Mouse (Mus musculus): ENCODE results near the gene Rad23a. TPM values are rescaled to one million over a fixed set of nuclear protein-coding genes. Genes with fewer than 3 reads are reported as not detected.

The Rad23a gene
- total and polyA plus RNA-seq, 3 experiments: 62.6 to 155 TPM; not detected in 1

DNA sequence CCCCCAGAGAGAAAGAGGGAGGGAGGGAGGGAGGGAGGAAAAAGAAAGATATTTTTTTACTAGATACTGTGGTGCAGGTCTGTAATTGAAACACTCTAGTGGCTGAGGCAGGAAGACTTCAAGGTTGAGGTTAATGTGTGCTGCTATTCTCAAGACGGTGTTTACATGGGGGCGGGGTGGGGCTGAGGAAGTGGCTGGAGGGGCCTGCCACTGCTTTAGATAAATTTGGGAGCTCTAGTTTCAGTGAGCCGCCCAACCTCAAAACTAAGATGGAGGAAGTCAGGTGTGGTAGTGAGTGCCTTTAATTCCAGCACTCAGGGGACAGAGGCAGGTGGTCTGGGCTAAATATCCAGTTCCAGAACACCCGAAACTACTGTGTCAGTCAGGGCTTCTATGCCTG, 14.8 kb downstream of the Rad23a start:
- Histone ChIP-seq H3K79me2 (ENCODE audit: control insufficient read depth, insufficient read depth, low read length, poor library complexity) (no peaks in the 10 kb centered on the region; the same call in 1 of the 2 replicates), H3K4me3 (ENCODE audit: control insufficient read depth in 1 of 2, insufficient read depth in 1 of 2, low read depth in 2 of 2, low read length in 2 of 2) (peak overlapping the region; percentile 50 to 61), H3K27me3 (ENCODE audit: control insufficient read depth in 1 of 2, insufficient read depth in 2 of 2, low read length in 2 of 2) (no peaks in the 10 kb centered on the region), H3K36me3 (ENCODE audit: control insufficient read depth in 1 of 2, insufficient read depth in 2 of 2, low read length in 2 of 2) (peaks cover 0 to 6% of the 10 kb centered on the region in 2 experiments; a peak in 1 of 4 replicates), H3K9me3 (replicated peaks; ENCODE audit: insufficient read depth, low read length) (no peaks in the 10 kb centered on the region), H3K9ac (ENCODE audit: control insufficient read depth, low read depth, low read length, poor library complexity, severe bottlenecking) (peak overlapping the region; percentile 35), H3K4me1 (ENCODE audit: control insufficient read depth in 1 of 2, insufficient read depth in 2 of 2, low read length in 2 of 2) (peaks cover 4 to 5% of the 10 kb centered on the region in 2 experiments; a peak in 3 of 4 replicates), H3K27ac (ENCODE audit: control insufficient read depth, low read depth, low read length) (peak overlapping the region; percentile 71)
- peak; percentile 78 for DNase-seq (ENCODE audit: low read depth, low spot score)
- TF ChIP-seq MAFK (IDR thresholded peaks at IDR 0.05; ENCODE audit: borderline replicate concordance, low read depth, low read length): no peak
- peak; percentile 31; the same call in 1 of the 2 replicates for TF ChIP-seq ETS1 (IDR thresholded peaks at IDR 0.05; ENCODE audit: low read depth, low read length)
- TF ChIP-seq ZNF384 (IDR thresholded peaks at IDR 0.05; ENCODE audit: low read depth, low read length): 0 out of 2 replicates have a peak, but pooled peaks have one; percentile 7
- 0 out of 2 replicates have a peak, but pooled peaks have one; percentile 14 for TF ChIP-seq RCOR1 (IDR thresholded peaks at IDR 0.05; ENCODE audit: low read depth, low read length)
- peak; percentile 52 for TF ChIP-seq MXI1 (IDR thresholded peaks at IDR 0.05; ENCODE audit: low read depth, low read length)
- no peak for TF ChIP-seq GATA1 (IDR thresholded peaks at IDR 0.05; ENCODE audit: low read depth, low read length)
- peak; percentile 75 for TF ChIP-seq MAZ (IDR thresholded peaks at IDR 0.05; ENCODE audit: low read depth, low read length)
- peak; percentile 55 for TF ChIP-seq ELF1 (IDR thresholded peaks at IDR 0.05; ENCODE audit: low read depth, low read length)
- TF ChIP-seq HCFC1 (IDR thresholded peaks at IDR 0.05; ENCODE audit: low read depth, low read length): 0 out of 2 replicates have a peak, but pooled peaks have one; percentile 37
- TF ChIP-seq SIN3A (IDR thresholded peaks at IDR 0.05; ENCODE audit: low read length): peak; percentile 66; the same call in 1 of the 2 replicates
- TF ChIP-seq EP300 (IDR thresholded peaks at IDR 0.05; ENCODE audit: low read depth in 1 of 2, low read length in 2 of 2): peak in 1 of 2 experiments; percentile 27; a peak in 1 of 4 replicates
- no peak for TF ChIP-seq POLR2AphosphoS2 (IDR thresholded peaks at IDR 0.05; ENCODE audit: low read length)
- peak; percentile 41; the same call in 1 of the 2 replicates for TF ChIP-seq TCF12 (IDR thresholded peaks at IDR 0.05; ENCODE audit: low read depth, low read length)
- TF ChIP-seq BHLHE40 (IDR thresholded peaks at IDR 0.05; ENCODE audit: borderline replicate concordance, low read depth, low read length): peak; percentile 36; the same call in 1 of the 2 replicates

DNA sequence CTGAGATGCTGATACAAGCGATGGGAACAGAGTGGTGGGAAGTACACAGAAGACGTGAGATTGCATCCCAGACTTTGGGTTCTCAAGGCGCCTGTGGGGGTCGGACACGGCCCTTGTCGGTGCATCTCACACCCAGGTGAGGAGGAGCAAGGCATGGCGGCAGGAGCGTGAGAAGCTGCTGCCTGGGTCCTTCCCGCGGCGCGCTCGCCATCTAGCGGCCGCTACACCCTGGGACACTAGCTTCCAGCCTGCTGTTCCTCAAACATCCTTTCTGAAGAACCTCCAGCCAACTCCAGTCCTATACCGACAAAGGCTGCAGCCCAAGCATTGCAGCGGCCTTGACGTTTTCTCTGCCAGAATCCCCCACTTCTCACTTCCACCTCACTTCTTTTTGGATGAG, 16.8 kb downstream of the Rad23a start:
- Histone ChIP-seq H3K79me2 (ENCODE audit: control insufficient read depth, insufficient read depth, low read length, poor library complexity) (no peaks in the 10 kb centered on the region; the same call in 1 of the 2 replicates), H3K4me3 (ENCODE audit: control insufficient read depth in 1 of 2, insufficient read depth in 1 of 2, low read depth in 2 of 2, low read length in 2 of 2) (no peak overlapping the region), H3K4me1 (ENCODE audit: control insufficient read depth in 1 of 2, insufficient read depth in 2 of 2, low read length in 2 of 2) (peaks cover 4 to 5% of the 10 kb centered on the region in 2 experiments; a peak in 3 of 4 replicates), H3K27me3 (ENCODE audit: control insufficient read depth in 1 of 2, insufficient read depth in 2 of 2, low read length in 2 of 2) (no peaks in the 10 kb centered on the region), H3K36me3 (ENCODE audit: control insufficient read depth in 1 of 2, insufficient read depth in 2 of 2, low read length in 2 of 2) (peaks cover 0 to 6% of the 10 kb centered on the region in 2 experiments; a peak in 1 of 4 replicates), H3K9ac (ENCODE audit: control insufficient read depth, low read depth, low read length, poor library complexity, severe bottlenecking) (no peak overlapping the region), H3K27ac (ENCODE audit: control insufficient read depth, low read depth, low read length) (no peak overlapping the region), H3K9me3 (replicated peaks; ENCODE audit: insufficient read depth, low read length) (no peaks in the 10 kb centered on the region)
- DNase-seq (ENCODE audit: low read depth, low spot score): peak; percentile 88
- TF ChIP-seq MYB (IDR thresholded peaks at IDR 0.05; ENCODE audit: low read depth, low read length) (no peak), SMC3 (IDR thresholded peaks at IDR 0.05; ENCODE audit: low read depth, low read length) (peak; percentile 67), POLR2A (IDR thresholded peaks at IDR 0.05; ENCODE audit: control insufficient read depth in 1 of 2, insufficient read depth in 1 of 2, low read depth in 1 of 2, low read length in 2 of 2, poor library complexity in 1 of 2) (no peak), RAD21 (IDR thresholded peaks at IDR 0.05; ENCODE audit: low read depth, low read length) (peak; percentile 62), ZC3H11A (IDR thresholded peaks at IDR 0.05; ENCODE audit: low read depth, low read length) (peak; percentile 22; the same call in 1 of the 2 replicates), MYC (IDR thresholded peaks at IDR 0.05; ENCODE audit: low read depth, low read length) (no peak), CTCF (IDR thresholded peaks at IDR 0.05 in 2 of 3, conservative IDR thresholded peaks at IDR 0.05 in 1 of 3; ENCODE audit: control insufficient read depth in 1 of 3, insufficient read depth in 1 of 3, low read depth in 2 of 3, low read length in 3 of 3, poor library complexity in 1 of 3, severe bottlenecking in 1 of 3) (peak; percentile 82 to 93 (median 89))
